Mouse (Mus musculus) myocyte (in vitro differentiated cells): Measurements from ENCODE around the gene Gltp.

Experiments used
- CEBPB ChIP-seq: IDR thresholded peaks from 2 replicates; pipeline ENCODE4 v1.6.1; 2011; ENCODE audit warnings: mild to moderate bottlenecking, moderate library complexity; ENCODE audit not compliant: poor library complexity, insufficient read depth, severe bottlenecking
- E2F4 ChIP-seq: IDR thresholded peaks from one replicate; pipeline ENCODE4 v1.6.1; 2011; ENCODE audit warnings: mild to moderate bottlenecking, control low read depth, moderate library complexity; ENCODE audit not compliant: insufficient read depth
- MAX ChIP-seq: IDR thresholded peaks from one replicate; pipeline ENCODE4 v1.6.1; 2011; ENCODE audit warnings: low read depth, mild to moderate bottlenecking, control low read depth
- MYOD1 ChIP-seq, 3 experiments: IDR thresholded peaks; one replicate each; pipeline ENCODE4 v1.6.1; 2011; ENCODE audit warnings: control low read depth in 2 of 3, low read depth in 2 of 3, mild to moderate bottlenecking in 2 of 3, moderate library complexity in 1 of 3; ENCODE audit not compliant: insufficient read length in 2 of 3, control insufficient read depth in 1 of 3
- POLR2A ChIP-seq: IDR thresholded peaks from one replicate; pipeline ENCODE4 v1.6.1; 2011; ENCODE audit warnings: low read depth, mild to moderate bottlenecking, control low read depth, moderate library complexity; ENCODE audit not compliant: insufficient read length
- POLR2AphosphoS2 ChIP-seq: IDR thresholded peaks from one replicate; pipeline ENCODE4 v1.6.1; 2011; ENCODE audit warnings: low read depth, control low read depth; ENCODE audit not compliant: insufficient read length
- TCF12 ChIP-seq: IDR thresholded peaks from one replicate; pipeline ENCODE4 v1.6.1; 2011; ENCODE audit warnings: mild to moderate bottlenecking, control low read depth; ENCODE audit not compliant: poor library complexity, insufficient read depth, severe bottlenecking
- USF1 ChIP-seq: IDR thresholded peaks from one replicate; pipeline ENCODE4 v1.6.1; 2011; ENCODE audit warnings: low read depth, mild to moderate bottlenecking, control low read depth, moderate library complexity

- no peak for TF ChIP-seq CEBPB
- no peak for TF ChIP-seq POLR2A
- TF ChIP-seq TCF12 = no peak
- no peak for TF ChIP-seq E2F4
- no peak for TF ChIP-seq MYOD1 (IDR thresholded peaks at IDR 0.05; ENCODE audit: control insufficient read depth in 1 of 3, insufficient read length in 2 of 3, low read depth in 2 of 3)
- TF ChIP-seq MAX = no peak
- TF ChIP-seq USF1 = no peak
- TF ChIP-seq POLR2AphosphoS2 = no peak
These were observed 26.6 kb downstream of the Gltp start for GRCm38 (mm10) chr5:114664139-114664538.
